Mouse (Mus musculus): Measurements from ENCODE around the gene Ssr3.

DNA sequence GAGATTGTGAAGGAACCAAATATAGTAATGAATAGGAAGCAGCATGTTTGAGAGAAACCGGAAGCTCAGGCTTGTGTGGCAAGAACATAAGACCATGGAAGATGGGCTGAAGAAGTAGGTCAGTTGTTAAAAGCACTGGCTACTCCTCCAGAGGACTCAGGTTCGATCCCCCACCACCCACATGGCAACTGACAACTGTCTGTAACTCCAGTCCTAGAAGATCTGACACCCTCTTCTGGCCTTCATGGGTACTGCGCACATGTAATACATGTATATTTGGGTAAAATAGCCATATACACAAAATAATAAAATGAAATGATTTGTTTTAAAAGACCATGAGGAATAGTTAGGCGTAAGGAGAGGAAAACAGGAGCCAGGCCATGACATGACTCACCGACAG, 39.8 kb upstream of the Ssr3 start:
- no peak for TF ChIP-seq POLR2A (IDR thresholded peaks at IDR 0.05; ENCODE audit: low read depth, low read length)
- TF ChIP-seq CTCF (IDR thresholded peaks at IDR 0.05; ENCODE audit: extremely low read depth, insufficient read depth, insufficient read length, insufficient replicate concordance) = no peak

Data from spleen, adult 2 months (tissue).